27 mouse cellular contexts compared by ENCODE assay signal in the genomic region with DNA sequence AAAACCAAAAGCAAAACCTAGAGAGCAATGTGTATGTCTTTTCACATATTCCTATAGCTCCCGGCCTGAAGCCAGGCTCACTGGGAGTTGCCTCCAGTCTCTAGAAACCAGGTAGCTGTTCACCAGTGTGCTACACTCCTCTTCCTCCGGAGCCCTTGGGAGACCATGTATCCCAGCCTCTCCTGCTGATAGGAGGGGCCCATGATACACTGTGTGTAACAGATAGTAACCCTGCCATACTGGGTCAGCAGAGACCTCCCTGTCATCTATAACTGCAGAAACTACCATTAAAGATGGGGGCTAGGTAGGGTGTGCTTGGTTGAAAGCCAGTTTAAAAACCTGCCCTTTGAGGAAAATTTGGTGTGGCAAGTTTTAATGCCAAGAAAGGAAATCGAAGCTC.
DNase-seq lines count a peak whose midpoint lies in the region; ATAC-seq and TF ChIP-seq lines count a peak whose summit lies in the region.
"Had no signal": no experiment of that assay in that cellular context is flagged by ENCODE, and none has a peak within 500 bp of the region (broad histone marks: within the 10 kb centered on the region; RNA-seq: fewer than 3 reads in every experiment).

No protein-coding gene starts in this region.

- H3K27ac ChIP-seq in stomach, embryonic 15.5 days = no peak overlapping the region
- no peak overlapping the region for H3K27ac ChIP-seq in stomach, postnatal 0 days (replicated peaks)
- peak overlapping the region; percentile 64 for H3K27ac ChIP-seq in liver, embryonic 11.5 days (ENCODE audit: low read depth, low read length)
- H3K27ac ChIP-seq in liver, embryonic 14.5 days = no peak overlapping the region; the same call in 1 of the 2 replicates
- H3K27ac ChIP-seq in liver, postnatal 0 days (ENCODE audit: low read depth) = peak overlapping the region; percentile 77; the same call in 1 of the 2 replicates
- H3K27ac ChIP-seq: forebrain, embryonic 12.5 days; forebrain, embryonic 15.5 days; heart, embryonic 15.5 days; hindbrain, embryonic 10.5 days; hindbrain, embryonic 14.5 days; hindbrain, postnatal 0 days had no signal

- 0 out of 2 replicates have a peak, but pooled peaks have one; percentile 60 for ATAC-seq in stomach, embryonic 15.5 days (ENCODE audit: insufficient read depth, low FRiP score, low read depth)
- ATAC-seq in stomach, postnatal 0 days (ENCODE audit: low FRiP score, low TSS enrichment) = no peak
- ATAC-seq in liver, embryonic 11.5 days (replicated peaks; ENCODE audit: low FRiP score) = peak; percentile 97
- ATAC-seq in liver, embryonic 14.5 days (ENCODE audit: insufficient read depth) = peak; percentile 94
- ATAC-seq in liver, postnatal 0 days = no peak
- ATAC-seq: forebrain, embryonic 15.5 days; hindbrain, postnatal 0 days; Patski had no signal

- H3K4me1 ChIP-seq in stomach, embryonic 15.5 days = peaks cover 3% of the 10 kb centered on the region; the same call in 1 of the 2 replicates
- no peaks in the 10 kb centered on the region for H3K4me1 ChIP-seq in stomach, postnatal 0 days (replicated peaks; ENCODE audit: control insufficient read depth, insufficient read depth)
- peaks cover 17% of the 10 kb centered on the region for H3K4me1 ChIP-seq in liver, embryonic 11.5 days (replicated peaks; ENCODE audit: control insufficient read depth, insufficient read depth, low read length)
- peaks cover 27 to 42% of the 10 kb centered on the region in 2 experiments for H3K4me1 ChIP-seq in liver, embryonic 14.5 days (replicated peaks; ENCODE audit: control insufficient read depth in 2 of 2, insufficient read depth in 2 of 2, low read length in 1 of 2)
- H3K4me1 ChIP-seq in liver, postnatal 0 days (ENCODE audit: insufficient read depth) = peaks cover 5% of the 10 kb centered on the region; the same call in 1 of the 2 replicates
- H3K4me1 ChIP-seq: forebrain, embryonic 12.5 days; forebrain, embryonic 15.5 days had no signal

- no peaks in the 10 kb centered on the region for H3K27me3 ChIP-seq in stomach, embryonic 15.5 days (replicated peaks)
- H3K27me3 ChIP-seq in stomach, postnatal 0 days (ENCODE audit: control insufficient read depth, insufficient read depth, low read length) = no peaks in the 10 kb centered on the region
- H3K27me3 ChIP-seq in liver, embryonic 11.5 days (replicated peaks; ENCODE audit: control insufficient read depth, insufficient read depth, low read length) = no peaks in the 10 kb centered on the region
- no peaks in the 10 kb centered on the region for H3K27me3 ChIP-seq in liver, embryonic 14.5 days (ENCODE audit: control insufficient read depth, insufficient read depth, low read length)
- no peaks in the 10 kb centered on the region for H3K27me3 ChIP-seq in liver, postnatal 0 days (ENCODE audit: insufficient read depth, low read length)
- H3K27me3 ChIP-seq: CH12.LX; forebrain, embryonic 12.5 days; forebrain, embryonic 15.5 days; heart, embryonic 12.5 days; heart, embryonic 15.5 days; Patski had no signal

- TF ChIP-seq EP300 in stomach, postnatal 0 days (optimal IDR thresholded peaks at IDR 0.05) = no peak
- peak; percentile 55 for TF ChIP-seq EP300 in liver, embryonic 14.5 days (IDR thresholded peaks at IDR 0.05; ENCODE audit: low read depth)
- TF ChIP-seq EP300 in liver, postnatal 0 days (IDR thresholded peaks at IDR 0.05; ENCODE audit: low read depth) = no peak

- 93% methylated on average over 3 of the region's 3 CpGs for WGBS in stomach, embryonic 15.5 days
- 96% methylated on average over 3 of the region's 3 CpGs for WGBS in stomach, postnatal 0 days
- WGBS in liver, embryonic 11.5 days = 76% methylated on average over 3 of the region's 3 CpGs
- WGBS in liver, embryonic 14.5 days (ENCODE audit: insufficient replicate concordance) = 48% methylated on average over 3 of the region's 3 CpGs
- WGBS in liver, postnatal 0 days (ENCODE audit: insufficient replicate concordance) = 82% methylated on average over 3 of the region's 3 CpGs

- no peaks in the 10 kb centered on the region for H3K9me3 ChIP-seq in stomach, embryonic 15.5 days
- H3K9me3 ChIP-seq in stomach, postnatal 0 days (ENCODE audit: control insufficient read depth, low read length) = no peaks in the 10 kb centered on the region
- H3K9me3 ChIP-seq in liver, embryonic 11.5 days (ENCODE audit: control insufficient read depth, low read length) = no peaks in the 10 kb centered on the region
- H3K9me3 ChIP-seq in liver, embryonic 14.5 days (ENCODE audit: control insufficient read depth, low read length) = no peaks in the 10 kb centered on the region
- no peaks in the 10 kb centered on the region for H3K9me3 ChIP-seq in liver, postnatal 0 days (ENCODE audit: low read length)
- H3K9me3 ChIP-seq: forebrain, embryonic 12.5 days; forebrain, embryonic 15.5 days; G1E; heart, embryonic 12.5 days; heart, embryonic 15.5 days; hindbrain, embryonic 10.5 days had no signal

- no peak overlapping the region for H3K4me3 ChIP-seq in stomach, embryonic 15.5 days (replicated peaks)
- H3K4me3 ChIP-seq in stomach, postnatal 0 days (ENCODE audit: low read depth, low read length) = no peak overlapping the region
- no peak overlapping the region for H3K4me3 ChIP-seq in liver, embryonic 11.5 days (ENCODE audit: low read depth, low read length)
- H3K4me3 ChIP-seq in liver, embryonic 14.5 days (ENCODE audit: insufficient read depth in 1 of 2, low read depth in 2 of 2, low read length in 2 of 2) = no peak overlapping the region
- H3K4me3 ChIP-seq in liver, postnatal 0 days (ENCODE audit: low read depth, low read length) = no peak overlapping the region
- H3K4me3 ChIP-seq: forebrain, embryonic 12.5 days; forebrain, embryonic 15.5 days; heart, embryonic 12.5 days; heart, embryonic 15.5 days; hindbrain, embryonic 10.5 days had no signal

- H3K36me3 ChIP-seq in stomach, embryonic 15.5 days = no peaks in the 10 kb centered on the region
- no peaks in the 10 kb centered on the region for H3K36me3 ChIP-seq in stomach, postnatal 0 days (ENCODE audit: control insufficient read depth, insufficient read depth, low read length)
- no peaks in the 10 kb centered on the region for H3K36me3 ChIP-seq in liver, embryonic 11.5 days (ENCODE audit: control insufficient read depth, insufficient read depth, low read length)
- H3K36me3 ChIP-seq in liver, embryonic 14.5 days (replicated peaks; ENCODE audit: control insufficient read depth, insufficient read depth, low read depth) = no peaks in the 10 kb centered on the region
- H3K36me3 ChIP-seq in liver, postnatal 0 days (replicated peaks; ENCODE audit: insufficient read depth, low read length) = no peaks in the 10 kb centered on the region
- H3K36me3 ChIP-seq: forebrain, embryonic 12.5 days; forebrain, embryonic 15.5 days; G1E; heart, embryonic 12.5 days; heart, embryonic 15.5 days; hindbrain, embryonic 10.5 days had no signal

- no peak for DNase-seq in stomach, postnatal 0 days (ENCODE audit: low spot score)
- no peak for DNase-seq in liver, embryonic 11.5 days (ENCODE audit: low spot score)
- peak; percentile 19 to 51 (median 35) for DNase-seq in liver, embryonic 14.5 days (ENCODE audit: low read depth in 3 of 3, low spot score in 3 of 3)
- no peak for DNase-seq in liver, postnatal 0 days
- DNase-seq in thymus, postnatal 36 days = no peak
- no peak for DNase-seq in kidney, postnatal 36 days
- DNase-seq in adrenal gland, adult 8-10 months = no peak
- DNase-seq: adrenal gland, postnatal 25 days; B cell, adult 2 months; cerebellum, adult 18-20 months; cerebellum, adult 9-10 months; cerebellum, postnatal 14 days; gastrocnemius, postnatal 25 days; heart, adult 18-20 months; heart, postnatal 10 days; heart, postnatal 36 days had no signal

- no peak overlapping the region for H3K4me2 ChIP-seq in stomach, embryonic 15.5 days
- H3K4me2 ChIP-seq in stomach, postnatal 0 days (replicated peaks; ENCODE audit: low read depth) = no peak overlapping the region
- H3K4me2 ChIP-seq in liver, embryonic 11.5 days = peak overlapping the region; percentile 34
- peak overlapping the region; percentile 45 for H3K4me2 ChIP-seq in liver, embryonic 14.5 days (ENCODE audit: low read depth)
- H3K4me2 ChIP-seq in liver, postnatal 0 days (ENCODE audit: low read depth, low read length) = 0 out of 2 replicates have a peak overlapping the region, but pooled peaks have one; percentile 0
- H3K4me2 ChIP-seq: forebrain, embryonic 12.5 days; forebrain, embryonic 15.5 days; heart, embryonic 12.5 days; heart, embryonic 15.5 days; hindbrain, embryonic 14.5 days had no signal

- TF ChIP-seq CTCF in stomach, postnatal 0 days (IDR thresholded peaks at IDR 0.05; ENCODE audit: low read depth) = no peak
- TF ChIP-seq CTCF in liver, embryonic 14.5 days (IDR thresholded peaks at IDR 0.05; ENCODE audit: low read depth) = no peak
- no peak for TF ChIP-seq CTCF in liver, postnatal 0 days (IDR thresholded peaks at IDR 0.05; ENCODE audit: low read depth)

- no peak overlapping the region for H3K9ac ChIP-seq in stomach, embryonic 15.5 days
- no peak overlapping the region for H3K9ac ChIP-seq in stomach, postnatal 0 days (ENCODE audit: low read length)
- H3K9ac ChIP-seq in liver, embryonic 11.5 days (ENCODE audit: low read depth, low read length) = no peak overlapping the region
- H3K9ac ChIP-seq in liver, embryonic 14.5 days (replicated peaks) = no peak overlapping the region; the same call in 1 of the 2 replicates
- no peak overlapping the region for H3K9ac ChIP-seq in liver, postnatal 0 days (replicated peaks)
- H3K9ac ChIP-seq: forebrain, embryonic 12.5 days; forebrain, embryonic 15.5 days; heart, embryonic 12.5 days; heart, embryonic 15.5 days; hindbrain, embryonic 14.5 days had no signal

Comparison
In these comparisons a context has a peak if more than half of its experiments do, and no peak if none do; other contexts are left out.
1. ATAC-seq: peak in stomach, embryonic 15.5 days (single experiment), liver, embryonic 11.5 days (single experiment) and liver, embryonic 14.5 days (single experiment); none in stomach, postnatal 0 days (single experiment) and liver, postnatal 0 days (single experiment).
2. H3K27ac ChIP-seq: peak in liver, embryonic 11.5 days (single experiment) and liver, postnatal 0 days (single experiment); none in stomach, embryonic 15.5 days (single experiment), stomach, postnatal 0 days (single experiment) and liver, embryonic 14.5 days (single experiment).
3. DNase-seq: peak in liver, embryonic 14.5 days (3 of 3); none in stomach, postnatal 0 days (single experiment), liver, embryonic 11.5 days (single experiment), liver, postnatal 0 days (single experiment), thymus, postnatal 36 days (0 of 2), kidney, postnatal 36 days (0 of 2) and adrenal gland, adult 8-10 months (single experiment).
4. H3K4me2 ChIP-seq: peak in liver, embryonic 11.5 days (single experiment), liver, embryonic 14.5 days (single experiment) and liver, postnatal 0 days (single experiment); none in stomach, embryonic 15.5 days (single experiment) and stomach, postnatal 0 days (single experiment).